Mouse (Mus musculus) MEL (cell line): ENCODE measurements around the gene Tmem102. TPM values are rescaled to one million over a fixed set of nuclear protein-coding genes. Genes with fewer than 3 reads are reported as not detected.

Experiments used
- DNase-seq: peaks from one replicate; pipeline ENCODE4 v3.0.0; 2011; ENCODE audit warnings: low read depth, low spot score
- H3K27ac ChIP-seq: 2 replicates; pipeline ENCODE4 v1.5.1; 2012; ENCODE audit warnings: low read depth, mild to moderate bottlenecking, control low read depth, low read length, moderate library complexity; ENCODE audit not compliant: control insufficient read depth
- H3K27me3 ChIP-seq, 2 experiments: fragments of 150-350 bp in 1 of 2; sonication (generic) in 1 of 2; 2 replicates each; pipeline ENCODE4 v1.6.1; 2012; ENCODE audit warnings: low read length in 2 of 2, mild to moderate bottlenecking in 2 of 2, improper control_type of control experiment in 1 of 2, moderate library complexity in 1 of 2; ENCODE audit not compliant: insufficient read depth in 2 of 2, control insufficient read depth in 1 of 2
- H3K36me3 ChIP-seq, 2 experiments: 2 replicates each; pipeline ENCODE4 v1.6.1; 2012 to 2014; ENCODE audit warnings: low read length in 2 of 2, improper control_type of control experiment in 1 of 2, inconsistent platforms in 1 of 2, mild to moderate bottlenecking in 1 of 2; ENCODE audit not compliant: insufficient read depth in 2 of 2, control insufficient read depth in 1 of 2
- H3K4me1 ChIP-seq, 2 experiments: fragments of 150-350 bp in 1 of 2; sonication (generic) in 1 of 2; 2 replicates each; pipeline ENCODE4 v1.6.1; 2012; ENCODE audit warnings: low read length in 2 of 2, improper control_type of control experiment in 1 of 2, mild to moderate bottlenecking in 1 of 2; ENCODE audit not compliant: insufficient read depth in 2 of 2, control insufficient read depth in 1 of 2
- H3K4me3 ChIP-seq, 2 experiments: fragments of 150-350 bp in 1 of 2; sonication (generic) in 1 of 2; 2 replicates each; pipeline ENCODE4 v1.5.1; 2012; ENCODE audit warnings: low read depth in 2 of 2, low read length in 2 of 2, mild to moderate bottlenecking in 2 of 2, moderate library complexity in 2 of 2, control low read depth in 1 of 2, improper control_type of control experiment in 1 of 2; ENCODE audit not compliant: control insufficient read depth in 1 of 2, insufficient read depth in 1 of 2
- H3K79me2 ChIP-seq: 2 replicates; pipeline ENCODE4 v1.6.1; 2012; ENCODE audit warnings: mild to moderate bottlenecking, low read length, moderate library complexity; ENCODE audit not compliant: control insufficient read depth, poor library complexity, insufficient read depth
- H3K9ac ChIP-seq: 2 replicates; pipeline ENCODE4 v1.6.1; 2012; ENCODE audit warnings: low read depth, mild to moderate bottlenecking, control low read depth, low read length, moderate library complexity; ENCODE audit not compliant: control insufficient read depth, poor library complexity, severe bottlenecking
- H3K9me3 ChIP-seq: fragments of 150-350 bp; sonication (generic); replicated peaks from 2 replicates; pipeline ENCODE4 v1.6.1; 2012; ENCODE audit warnings: mild to moderate bottlenecking, low read length, improper control_type of control experiment, moderate library complexity; ENCODE audit not compliant: insufficient read depth
- CHD1 ChIP-seq: IDR thresholded peaks from 2 replicates; pipeline ENCODE4 v1.6.1; 2012; ENCODE audit warnings: low read depth, mild to moderate bottlenecking, inconsistent platforms, low read length, improper control_type of control experiment
- CTCF ChIP-seq, 3 experiments: IDR thresholded peaks in 2 of 3; conservative IDR thresholded peaks in 1 of 3; 2 replicates each; pipeline ENCODE4 v1.5.1; 2011 to 2012; ENCODE audit warnings: low read length in 3 of 3, low read depth in 2 of 3, mild to moderate bottlenecking in 2 of 3, improper control_type of control experiment in 1 of 3, inconsistent platforms in 1 of 3, mixed read lengths in 1 of 3, moderate library complexity in 1 of 3; ENCODE audit not compliant: control insufficient read depth in 1 of 3, insufficient read depth in 1 of 3, poor library complexity in 1 of 3, severe bottlenecking in 1 of 3
- E2F4 ChIP-seq: IDR thresholded peaks from 2 replicates; pipeline ENCODE4 v1.6.1; 2011; ENCODE audit warnings: low read depth, low read length, improper control_type of control experiment, borderline replicate concordance
- ELF1 ChIP-seq: IDR thresholded peaks from 2 replicates; pipeline ENCODE4 v1.6.1; 2014; ENCODE audit warnings: low read depth, mild to moderate bottlenecking, inconsistent platforms, low read length, improper control_type of control experiment, moderate library complexity
- GABPA ChIP-seq: IDR thresholded peaks from 2 replicates; pipeline ENCODE4 v1.6.1; 2012; ENCODE audit warnings: low read depth, mild to moderate bottlenecking, inconsistent platforms, low read length, improper control_type of control experiment, moderate library complexity
- GATA1 ChIP-seq: IDR thresholded peaks from 2 replicates; pipeline ENCODE4 v1.6.1; 2011; ENCODE audit warnings: low read depth, low read length, improper control_type of control experiment
- KAT2A ChIP-seq: conservative IDR thresholded peaks from 2 replicates; pipeline ENCODE4 v1.6.1; 2012; ENCODE audit warnings: low read depth, low read length, improper control_type of control experiment, inconsistent platforms
- MAX ChIP-seq: IDR thresholded peaks from 2 replicates; pipeline ENCODE4 v1.6.1; 2011; ENCODE audit warnings: low read length, improper control_type of control experiment
- MXI1 ChIP-seq: IDR thresholded peaks from 2 replicates; pipeline ENCODE4 v1.6.1; 2011; ENCODE audit warnings: mild to moderate bottlenecking, low read depth, low read length, improper control_type of control experiment
- MYB ChIP-seq: IDR thresholded peaks from 2 replicates; pipeline ENCODE4 v1.6.1; 2011; ENCODE audit warnings: mild to moderate bottlenecking, low read depth, low read length, improper control_type of control experiment
- MYC ChIP-seq: IDR thresholded peaks from 2 replicates; pipeline ENCODE4 v1.6.1; 2011; ENCODE audit warnings: low read depth, mild to moderate bottlenecking, low read length, improper control_type of control experiment, moderate library complexity
- NELFE ChIP-seq: IDR thresholded peaks from 2 replicates; pipeline ENCODE4 v1.6.1; 2011; ENCODE audit warnings: low read depth, low read length, improper control_type of control experiment
- NRF1 ChIP-seq: IDR thresholded peaks from 2 replicates; pipeline ENCODE4 v1.6.1; 2014; ENCODE audit warnings: low read depth, mild to moderate bottlenecking, inconsistent platforms, low read length, improper control_type of control experiment, moderate library complexity; ENCODE audit not compliant: poor library complexity, insufficient read depth, severe bottlenecking
- POLR2A ChIP-seq, 2 experiments: IDR thresholded peaks; 2 replicates each; pipeline ENCODE4 v1.6.1; 2011 to 2012; ENCODE audit warnings: low read length in 2 of 2, mild to moderate bottlenecking in 2 of 2, control low read depth in 1 of 2, improper control_type of control experiment in 1 of 2, low read depth in 1 of 2, moderate library complexity in 1 of 2; ENCODE audit not compliant: control insufficient read depth in 1 of 2, insufficient read depth in 1 of 2, poor library complexity in 1 of 2
- RAD21 ChIP-seq: IDR thresholded peaks from 2 replicates; pipeline ENCODE4 v1.6.1; 2011; ENCODE audit warnings: mild to moderate bottlenecking, low read depth, low read length, improper control_type of control experiment
- RCOR1 ChIP-seq: IDR thresholded peaks from 2 replicates; pipeline ENCODE4 v1.6.1; 2012; ENCODE audit warnings: low read depth, mild to moderate bottlenecking, inconsistent platforms, low read length, improper control_type of control experiment
- SIN3A ChIP-seq: IDR thresholded peaks from 2 replicates; pipeline ENCODE4 v1.6.1; 2012; ENCODE audit warnings: low read length, improper control_type of control experiment, inconsistent platforms
- SMC3 ChIP-seq: IDR thresholded peaks from 2 replicates; pipeline ENCODE4 v1.6.1; 2011; ENCODE audit warnings: low read depth, low read length, improper control_type of control experiment
- TBP ChIP-seq: IDR thresholded peaks from 2 replicates; pipeline ENCODE4 v1.8.0; 2011; ENCODE audit warnings: low read depth, low read length, improper control_type of control experiment
- TCF12 ChIP-seq: IDR thresholded peaks from 2 replicates; pipeline ENCODE4 v1.6.1; 2014; ENCODE audit warnings: low read depth, mild to moderate bottlenecking, inconsistent platforms, low read length, improper control_type of control experiment, moderate library complexity
- UBTF ChIP-seq: IDR thresholded peaks from 2 replicates; pipeline ENCODE4 v1.6.1; 2012; ENCODE audit warnings: low read depth, mild to moderate bottlenecking, inconsistent platforms, low read length, improper control_type of control experiment, moderate library complexity, borderline replicate concordance; ENCODE audit not compliant: insufficient read depth
- USF1 ChIP-seq: IDR thresholded peaks from 2 replicates; pipeline ENCODE4 v1.6.1; 2014; ENCODE audit warnings: low read depth, mild to moderate bottlenecking, inconsistent platforms, low read length, improper control_type of control experiment, moderate library complexity
- ZC3H11A ChIP-seq: IDR thresholded peaks from 2 replicates; pipeline ENCODE4 v1.6.1; 2012; ENCODE audit warnings: low read depth, mild to moderate bottlenecking, inconsistent platforms, low read length, improper control_type of control experiment
- ZKSCAN1 ChIP-seq: IDR thresholded peaks from 2 replicates; pipeline ENCODE4 v1.6.1; 2012; ENCODE audit warnings: low read depth, mild to moderate bottlenecking, inconsistent platforms, low read length, improper control_type of control experiment, moderate library complexity
- ZMIZ1 ChIP-seq: IDR thresholded peaks from 2 replicates; pipeline ENCODE4 v1.6.1; 2012; ENCODE audit warnings: low read depth, mild to moderate bottlenecking, inconsistent platforms, low read length, improper control_type of control experiment, moderate library complexity
- ZNF384 ChIP-seq: IDR thresholded peaks from 2 replicates; pipeline ENCODE4 v1.6.1; 2012; ENCODE audit warnings: low read depth, mild to moderate bottlenecking, inconsistent platforms, low read length, improper control_type of control experiment
- polyA plus RNA-seq, 2 experiments: library from polyadenylated mRNA; stranded (reverse) in 1 of 2; unstranded in 1 of 2; fragments of >175 nt in 1 of 2; fragments of >200 nt in 1 of 2; gene quantifications; 2 replicates each; pipeline versions ENCODE4 v1.2.1 to v1.2.4; 2012; ENCODE audit warnings: low replicate concordance in 2 of 2, low read depth in 1 of 2; ENCODE audit not compliant: insufficient read length in 2 of 2, insufficient read depth in 1 of 2, missing spikeins in 1 of 2
- total RNA-seq: library from RNA; depleted of rRNA; stranded (reverse); fragments of 300-350 nt; gene quantifications from 2 replicates; pipeline ENCODE4 v1.2.3, GENCODE M21; 2012

Tmem102 gene
- total and polyA plus RNA-seq, 3 experiments, result 0.31 to 2.4 TPM; not detected in 1

GRCm38 (mm10) chr11:69791420-69791819, 14.0 kb downstream of the Tmem102 start:
- H3K4me1 ChIP-seq, result peaks cover 3 to 7% of the 10 kb centered on the region in 2 experiments; a peak in 2 of 4 replicates
- no peaks in the 10 kb centered on the region for H3K9me3 ChIP-seq
- peaks cover 0 to 4% of the 10 kb centered on the region in 2 experiments; a peak in 2 of 4 replicates for H3K36me3 ChIP-seq
- H3K79me2 ChIP-seq, result no peaks in the 10 kb centered on the region
- TF ChIP-seq KAT2A, result no peak
- TF ChIP-seq E2F4, result no peak
- TF ChIP-seq GATA1, result no peak
- TF ChIP-seq USF1, result no peak
- TF ChIP-seq MAX, result no peak
- TF ChIP-seq CHD1, result no peak
- TF ChIP-seq TCF12, result no peak
- TF ChIP-seq CTCF (IDR thresholded peaks at IDR 0.05 in 2 of 3, conservative IDR thresholded peaks at IDR 0.05 in 1 of 3; ENCODE audit: control insufficient read depth in 1 of 3, insufficient read depth in 1 of 3, low read depth in 2 of 3, low read length in 3 of 3, poor library complexity in 1 of 3, severe bottlenecking in 1 of 3), result no peak
- no peak for TF ChIP-seq NELFE
- no peak for TF ChIP-seq SMC3
- TF ChIP-seq GABPA, result no peak
- no peak for TF ChIP-seq MXI1
- no peak for TF ChIP-seq RAD21
- TF ChIP-seq ELF1, result no peak
- no peak for TF ChIP-seq POLR2A (IDR thresholded peaks at IDR 0.05; ENCODE audit: control insufficient read depth in 1 of 2, insufficient read depth in 1 of 2, low read depth in 1 of 2, low read length in 2 of 2, poor library complexity in 1 of 2)
- TF ChIP-seq MYC, result no peak
- no peak for TF ChIP-seq ZNF384
- H3K4me3 ChIP-seq, result no peak overlapping the region
- H3K27ac ChIP-seq, result no peak overlapping the region
- no peaks in the 10 kb centered on the region for H3K27me3 ChIP-seq
- no peak for DNase-seq
- H3K9ac ChIP-seq, result no peak overlapping the region

DNA sequence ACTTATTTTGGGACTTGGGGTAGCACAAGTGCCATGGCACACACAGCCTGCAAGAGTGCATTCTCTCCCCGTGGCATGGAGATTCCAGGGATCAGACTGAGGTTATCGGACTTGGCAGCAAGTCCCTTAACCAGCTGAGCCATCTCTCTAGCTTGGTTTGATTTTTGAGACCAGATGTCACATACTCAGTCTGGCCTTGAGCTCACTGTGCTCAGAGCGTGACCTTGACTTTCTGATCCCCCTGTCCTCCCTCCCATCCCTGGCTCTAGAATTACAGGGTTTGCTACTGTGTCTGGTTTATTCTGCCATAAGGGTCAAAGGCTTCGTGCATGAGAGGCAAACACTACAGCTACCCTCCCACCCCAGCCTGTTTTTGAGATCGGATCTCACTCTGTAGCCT, 16.0 kb downstream of the Tmem102 start:
- H3K27ac ChIP-seq, result no peak overlapping the region
- no peak overlapping the region for H3K4me3 ChIP-seq
- peaks cover 2 to 9% of the 10 kb centered on the region in 2 experiments; a peak in 3 of 4 replicates for H3K4me1 ChIP-seq
- peaks cover 0 to under 1% of the 10 kb centered on the region in 2 experiments; a peak in 2 of 4 replicates for H3K36me3 ChIP-seq
- H3K9me3 ChIP-seq, result no peaks in the 10 kb centered on the region
- H3K79me2 ChIP-seq, result peaks cover 3% of the 10 kb centered on the region; the same call in 1 of the 2 replicates
- no peaks in the 10 kb centered on the region for H3K27me3 ChIP-seq
- DNase-seq, result no peak
- H3K9ac ChIP-seq, result no peak overlapping the region
- TF ChIP-seq POLR2A (IDR thresholded peaks at IDR 0.05; ENCODE audit: control insufficient read depth in 1 of 2, insufficient read depth in 1 of 2, low read depth in 1 of 2, low read length in 2 of 2, poor library complexity in 1 of 2) (no peak), GABPA (no peak), MXI1 (no peak), CTCF (IDR thresholded peaks at IDR 0.05 in 2 of 3, conservative IDR thresholded peaks at IDR 0.05 in 1 of 3; ENCODE audit: control insufficient read depth in 1 of 3, insufficient read depth in 1 of 3, low read depth in 2 of 3, low read length in 3 of 3, poor library complexity in 1 of 3, severe bottlenecking in 1 of 3) (no peak), ZMIZ1 (no peak), TBP (no peak), MAX (no peak), CHD1 (no peak), NRF1 (no peak), MYB (no peak), E2F4 (no peak), RCOR1 (no peak), ZC3H11A (no peak), SIN3A (no peak), UBTF (no peak), ZKSCAN1 (no peak)
